Mouse (Mus musculus) olfactory bulb, adult 2 months (tissue): ENCODE results near the gene Shroom3.

Source experiments
- CTCF ChIP-seq: fragments of 200-500 bp; IDR thresholded peaks from 2 replicates; pipeline ENCODE4 v1.5.1; 2012; ENCODE audit warnings: low read depth, mild to moderate bottlenecking, low read length, moderate library complexity; ENCODE audit not compliant: insufficient read depth
- POLR2A ChIP-seq: fragments of 200-500 bp; IDR thresholded peaks from 2 replicates; pipeline ENCODE4 v1.6.1; 2012; ENCODE audit warnings: mild to moderate bottlenecking, low read depth, low read length, moderate library complexity; ENCODE audit not compliant: insufficient read depth

GRCm38 (mm10) chr5:92918866-92919265, 235.6 kb downstream of the Shroom3 start:
- TF ChIP-seq CTCF = no peak
- no peak for TF ChIP-seq POLR2A
